Mouse (Mus musculus): ENCODE measurements around the gene Prpf18. TPM values are rescaled to one million over a fixed set of nuclear protein-coding genes. Genes with fewer than 3 reads are reported as not detected.

The Prpf18 gene
- polyA plus RNA-seq, 1 experiment: 15.2 TPM

GRCm38 (mm10) chr2:4591647-4592046, 60.3 kb downstream of the Prpf18 start:
- TF ChIP-seq GATA1 (IDR thresholded peaks at IDR 0.05; ENCODE audit: low read length): no peak

GRCm38 (mm10) chr2:4587685-4588409, 64.1 kb downstream of the Prpf18 start:
- no peak for TF ChIP-seq GATA1 (IDR thresholded peaks at IDR 0.05; ENCODE audit: low read length)

GRCm38 (mm10) chr2:4586245-4586644, 65.7 kb downstream of the Prpf18 start:
- TF ChIP-seq GATA1 (IDR thresholded peaks at IDR 0.05; ENCODE audit: low read length): no peak

- no peak for TF ChIP-seq GATA1 (IDR thresholded peaks at IDR 0.05; ENCODE audit: low read length)
Observed at GRCm38 (mm10) chr2:4584252-4584651, 67.7 kb downstream of the Prpf18 start.

GRCm38 (mm10) chr2:4582930-4583329, 69.0 kb downstream of the Prpf18 start:
- no peak for TF ChIP-seq GATA1 (IDR thresholded peaks at IDR 0.05; ENCODE audit: low read length)

- no peak for TF ChIP-seq GATA1 (IDR thresholded peaks at IDR 0.05; ENCODE audit: low read length)
Observed at GRCm38 (mm10) chr2:4580666-4581065, 71.2 kb downstream of the Prpf18 start.

- TF ChIP-seq GATA1 (IDR thresholded peaks at IDR 0.05; ENCODE audit: low read length): no peak
Observed at GRCm38 (mm10) chr2:4579357-4580068, 72.4 kb downstream of the Prpf18 start.

- no peak for TF ChIP-seq GATA1 (IDR thresholded peaks at IDR 0.05; ENCODE audit: low read length)
Observed at GRCm38 (mm10) chr2:4578291-4578690, 73.6 kb downstream of the Prpf18 start.

GRCm38 (mm10) chr2:4575975-4576374, 75.9 kb downstream of the Prpf18 start:
- no peak for TF ChIP-seq GATA1 (IDR thresholded peaks at IDR 0.05; ENCODE audit: low read length)

GRCm38 (mm10) chr2:4575163-4575562, 76.8 kb downstream of the Prpf18 start:
- TF ChIP-seq GATA1 (IDR thresholded peaks at IDR 0.05; ENCODE audit: low read length): no peak

- TF ChIP-seq GATA1 (IDR thresholded peaks at IDR 0.05; ENCODE audit: low read length): no peak
Observed at GRCm38 (mm10) chr2:4574251-4574650, 77.7 kb downstream of the Prpf18 start.

GRCm38 (mm10) chr2:4573386-4573785, 78.5 kb downstream of the Prpf18 start:
- TF ChIP-seq GATA1 (IDR thresholded peaks at IDR 0.05; ENCODE audit: low read length): no peak

- TF ChIP-seq GATA1 (IDR thresholded peaks at IDR 0.05; ENCODE audit: low read length): no peak
Observed at GRCm38 (mm10) chr2:4572498-4573263, 79.2 kb downstream of the Prpf18 start.

Other genes with a start within 250 kb of the Prpf18 start
- not detected in 2 replicates for gene Bend7, start 65.7 kb upstream of the Prpf18 start, polyA plus RNA-seq (2012)
- gene Sephs1, start 229.5 kb upstream of the Prpf18 start, polyA plus RNA-seq (2012): 12.1 and 15.7 TPM in 2 replicates

Data from G1E-ER4 (cell line).